Mouse (Mus musculus) testis, adult 2 months (tissue): Measurements from ENCODE around the gene Cpe.

ENCODE experiments used
- CTCF ChIP-seq: fragments of 200-500 bp; IDR thresholded peaks from 2 replicates; pipeline ENCODE4 v1.5.1; 2012; ENCODE audit warnings: low read depth, mild to moderate bottlenecking, inconsistent platforms, low read length, moderate library complexity; ENCODE audit not compliant: control insufficient read depth, insufficient read depth, insufficient replicate concordance
- POLR2A ChIP-seq: fragments of 200-500 bp; IDR thresholded peaks from 2 replicates; pipeline ENCODE4 v1.6.1; 2012; ENCODE audit warnings: low read depth, mild to moderate bottlenecking, inconsistent platforms, low read length, moderate library complexity; ENCODE audit not compliant: control insufficient read depth

- no peak for TF ChIP-seq CTCF
- no peak for TF ChIP-seq POLR2A
Observed at GRCm38 (mm10) chr8:64620365-64621150, 72.3 kb downstream of the Cpe start.
